Mouse (Mus musculus) forebrain, postnatal 0 days (tissue): ENCODE measurements around the gene Gja10. TPM values are rescaled to one million over a fixed set of nuclear protein-coding genes. Genes with fewer than 3 reads are reported as not detected.

ENCODE experiments used
- ATAC-seq: fragments of 200-750 bp; cut with Nextera tagmentation; 2 replicates; pipeline ENCODE4 v1.8.0; 2017; ENCODE audit warnings: mild to moderate bottlenecking, moderate library complexity
- DNase-seq: peaks from one replicate; pipeline ENCODE4 v3.0.0-alpha.2; 2015
- H3K27ac ChIP-seq: fragments of 300-500 bp; sonication (generic); 2 replicates; pipeline ENCODE4 v1.5.1; 2014; ENCODE audit warnings: low read depth, mild to moderate bottlenecking, antibody characterized with exemption, low read length, moderate library complexity, mixed read lengths
- H3K27me3 ChIP-seq: fragments of 300-500 bp; sonication (generic); 2 replicates; pipeline ENCODE4 v1.6.1; 2014; ENCODE audit warnings: mild to moderate bottlenecking, low read length, mixed read lengths; ENCODE audit not compliant: insufficient read depth
- H3K36me3 ChIP-seq: fragments of 300-500 bp; sonication (generic); 2 replicates; pipeline ENCODE4 v1.6.1; 2014; ENCODE audit warnings: mild to moderate bottlenecking, moderate library complexity; ENCODE audit not compliant: insufficient read depth
- H3K4me1 ChIP-seq: fragments of 300-500 bp; sonication (generic); 2 replicates; pipeline ENCODE4 v1.6.1; 2014; ENCODE audit warnings: antibody characterized with exemption; ENCODE audit not compliant: insufficient read depth
- H3K4me2 ChIP-seq: fragments of 300-500 bp; sonication (generic); 2 replicates; pipeline ENCODE4 v1.6.1; 2014; ENCODE audit warnings: low read depth, mild to moderate bottlenecking, moderate library complexity
- H3K4me3 ChIP-seq: fragments of 300-500 bp; sonication (generic); 2 replicates; pipeline ENCODE4 v1.5.1; 2014; ENCODE audit warnings: low read depth, low read length, mixed read lengths
- H3K9ac ChIP-seq: fragments of 300-500 bp; sonication (generic); 2 replicates; pipeline ENCODE4 v1.6.1; 2014; ENCODE audit warnings: mild to moderate bottlenecking
- H3K9me3 ChIP-seq: fragments of 300-500 bp; sonication (generic); 2 replicates; pipeline ENCODE4 v1.6.1; 2016; ENCODE audit warnings: low read length
- CTCF ChIP-seq: sonication (generic); IDR thresholded peaks from 2 replicates; pipeline ENCODE4 v1.5.1; 2016; ENCODE audit warnings: antibody characterized with exemption, control low read depth, low read depth
- WGBS: fragments of 180-500 bp; shearing (Covaris S2); extraction: QIAGEN DNeasy Blood & Tissue Kit; methylation state at CpG from one replicate; pipeline ENCODE4 v1.1.7; 2014; 5-methylcytosine and 5-hydroxymethylcytosine counted together
- polyA plus RNA-seq: library from polyadenylated mRNA; unstranded; fragments of >200 nt; fragmentation: Nextera tagmentation; extraction: Ambion mirVana; gene quantifications from 2 replicates; pipeline ENCODE4 v1.2.1, GENCODE M21; 2015
- total RNA-seq: library from RNA; depleted of rRNA; stranded (reverse); fragments of >200 nt; gene quantifications from 2 replicates; pipeline ENCODE4 v1.2.3, GENCODE M21; 2014; rRNA removed

Gja10 gene
- total and polyA plus RNA-seq, 2 experiments from 2014 or later, result 0.14 TPM; not detected in 1

DNA sequence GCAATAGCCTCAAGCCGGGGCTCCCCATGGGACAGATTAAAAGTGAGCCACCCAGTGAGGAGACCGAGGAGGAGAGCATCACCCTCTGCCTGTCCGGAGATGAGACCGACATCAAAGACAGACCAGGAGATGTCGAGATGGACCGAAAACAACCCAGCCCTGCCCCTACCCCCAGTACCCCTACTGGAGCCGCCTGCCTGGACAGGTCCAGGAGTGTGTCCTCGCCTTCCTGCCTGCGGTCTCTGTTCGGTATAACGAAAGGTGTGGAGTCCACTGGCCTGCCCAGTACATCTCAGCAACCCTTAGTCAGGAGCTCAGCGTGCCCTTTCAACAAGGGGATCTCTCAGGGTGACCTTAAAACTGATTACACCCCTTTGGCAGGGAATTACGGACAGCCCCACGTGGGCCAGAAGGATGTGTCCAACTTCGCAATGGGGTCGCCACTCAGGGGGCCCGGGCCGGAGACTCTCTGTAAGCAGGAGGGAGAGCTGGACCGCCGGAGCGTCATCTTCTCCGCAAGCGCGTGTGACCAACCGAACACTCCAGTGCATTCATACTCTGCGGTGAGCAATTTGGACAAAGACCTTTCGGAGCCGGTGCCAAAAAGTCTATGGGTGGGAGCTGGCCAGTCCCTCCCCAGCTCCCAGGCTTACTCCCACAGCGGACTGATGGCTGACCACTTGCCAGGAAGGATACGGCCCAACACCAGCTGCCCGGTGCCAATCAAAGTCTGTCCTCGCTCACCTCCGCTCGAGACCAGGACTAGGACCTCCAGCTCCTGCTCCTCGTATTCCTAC lies 40.0 kb downstream of the Gja10 start:
- Histone ChIP-seq H3K4me3 (no peak overlapping the region), H3K4me2 (no peak overlapping the region), H3K36me3 (peaks cover 26% of the 10 kb centered on the region), H3K27ac (0 out of 2 replicates have a peak overlapping the region, but pooled peaks have one; percentile 74), H3K9ac (no peak overlapping the region), H3K4me1 (no peaks in the 10 kb centered on the region), H3K9me3 (no peaks in the 10 kb centered on the region), H3K27me3 (no peaks in the 10 kb centered on the region)
- WGBS, result 91% methylated on average over 35 of the region's 35 CpGs
- DNase-seq, result no peak
- ATAC-seq, result no peak
- TF ChIP-seq CTCF, result no peak

DNA sequence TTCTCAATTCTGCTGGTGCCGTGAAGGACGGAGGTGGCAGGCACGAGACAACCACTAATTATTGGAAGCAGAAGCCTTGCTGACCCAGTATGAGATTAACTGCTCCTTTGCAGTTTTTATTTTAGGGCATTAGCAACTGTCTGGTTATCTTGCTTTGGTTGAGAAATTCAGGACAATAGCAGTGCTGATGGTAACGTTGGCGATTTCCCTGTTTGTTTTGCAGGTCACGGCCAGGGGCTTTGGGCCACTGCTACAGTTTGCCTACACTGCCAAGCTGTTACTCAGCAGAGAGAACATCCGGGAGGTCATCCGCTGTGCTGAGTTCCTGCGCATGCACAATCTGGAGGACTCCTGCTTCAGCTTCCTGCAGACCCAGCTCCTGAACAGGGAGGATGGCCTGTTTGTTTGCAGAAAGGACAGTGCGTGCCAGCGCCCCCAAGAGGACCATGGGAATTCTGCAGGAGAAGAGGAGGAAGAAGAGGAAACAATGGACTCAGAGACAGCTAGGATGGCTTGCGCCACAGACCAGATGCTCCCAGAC lies 40.9 kb downstream of the Gja10 start:
- no peak overlapping the region for H3K4me2 ChIP-seq
- peak overlapping the region; percentile 74 for H3K27ac ChIP-seq
- no peak overlapping the region for H3K9ac ChIP-seq
- DNase-seq (no peak), ATAC-seq (peak; percentile 61)
- TF ChIP-seq CTCF, result peak; percentile 57
- H3K4me3 ChIP-seq, result no peak overlapping the region
- H3K9me3 ChIP-seq, result no peaks in the 10 kb centered on the region
- no peaks in the 10 kb centered on the region for H3K27me3 ChIP-seq
- peaks cover 26% of the 10 kb centered on the region for H3K36me3 ChIP-seq
- H3K4me1 ChIP-seq, result no peaks in the 10 kb centered on the region; the same call in 1 of the 2 replicates
- WGBS, result 47% methylated on average over 12 of the region's 12 CpGs

DNA sequence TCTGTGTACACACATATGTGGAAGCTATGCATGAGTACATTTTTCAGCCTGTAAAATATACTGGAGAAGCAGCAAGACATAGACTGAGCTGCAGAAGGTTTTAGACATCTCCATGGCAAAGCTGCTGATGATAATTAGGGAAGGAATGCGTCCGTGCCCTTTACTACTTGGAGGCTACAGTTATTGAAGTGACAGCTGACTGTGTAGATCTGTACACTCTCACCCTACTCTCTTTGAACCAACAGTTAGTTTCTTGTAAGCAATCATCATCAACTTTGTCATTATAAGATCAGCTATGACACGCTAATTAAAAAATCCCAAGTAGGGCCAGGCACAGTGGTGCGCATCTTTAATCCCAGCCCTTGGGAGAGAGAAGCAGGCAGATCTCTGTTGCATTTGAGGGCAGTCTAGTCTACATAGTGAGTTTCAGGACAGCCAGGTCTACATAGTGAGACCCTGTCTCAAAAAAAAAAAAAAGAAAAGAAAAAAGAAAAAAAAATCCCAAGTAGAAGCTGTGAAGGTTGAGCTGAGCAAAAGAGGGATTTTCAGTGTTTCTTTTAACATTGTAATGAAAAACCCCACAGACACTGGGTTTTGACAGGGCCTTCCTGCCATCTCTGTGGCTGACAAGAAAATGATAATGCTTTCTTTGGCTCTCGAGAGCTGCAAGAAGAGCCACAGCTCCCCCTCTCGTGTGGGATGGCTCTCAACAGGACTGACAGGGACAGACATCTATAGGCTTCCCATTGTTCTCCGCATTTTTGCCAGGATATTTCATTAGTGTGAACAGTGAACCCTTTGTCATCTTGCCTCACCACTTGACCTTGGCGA lies 41.6 kb downstream of the Gja10 start:
- peak; percentile 64 for TF ChIP-seq CTCF
- DNase-seq, result peak; percentile 71
- 32% methylated on average over 8 of the region's 8 CpGs for WGBS
- Histone ChIP-seq H3K9ac (no peak overlapping the region), H3K27ac (peak overlapping the region; percentile 74), H3K27me3 (no peaks in the 10 kb centered on the region), H3K4me2 (no peak overlapping the region), H3K9me3 (no peaks in the 10 kb centered on the region), H3K4me3 (no peak overlapping the region), H3K36me3 (peaks cover 26% of the 10 kb centered on the region), H3K4me1 (no peaks in the 10 kb centered on the region; the same call in 1 of the 2 replicates)
- ATAC-seq, result peak; percentile 84

DNA sequence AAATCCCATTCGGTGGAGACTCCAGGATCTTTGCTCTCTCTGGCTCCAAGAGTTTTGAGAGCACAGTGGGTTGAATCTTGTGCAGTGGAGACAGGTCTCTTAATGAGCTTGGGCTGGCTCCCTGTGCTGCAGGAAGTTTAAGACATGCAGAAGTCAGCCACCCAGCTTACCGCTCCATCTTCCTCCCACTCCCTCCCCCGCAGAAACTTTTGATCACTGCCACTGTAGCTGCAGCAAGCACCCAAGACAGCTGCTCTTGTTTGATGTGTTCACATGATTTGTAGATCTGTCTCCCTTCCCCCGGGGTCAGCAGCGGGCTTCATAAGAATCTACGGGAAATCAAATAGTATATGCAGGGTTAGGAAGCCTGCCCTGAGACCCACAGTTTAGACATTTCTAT lies 42.3 kb downstream of the Gja10 start:
- Histone ChIP-seq H3K27me3 (no peaks in the 10 kb centered on the region), H3K36me3 (peaks cover 26% of the 10 kb centered on the region), H3K9ac (no peak overlapping the region), H3K9me3 (no peaks in the 10 kb centered on the region), H3K27ac (peak overlapping the region; percentile 74), H3K4me3 (no peak overlapping the region), H3K4me2 (no peak overlapping the region), H3K4me1 (no peaks in the 10 kb centered on the region; the same call in 1 of the 2 replicates)
- ATAC-seq, result 0 out of 2 replicates have a peak, but pooled peaks have one; percentile 1
- no peak for TF ChIP-seq CTCF
- DNase-seq, result no peak
- WGBS, result 58% methylated on average over 6 of the region's 6 CpGs

DNA sequence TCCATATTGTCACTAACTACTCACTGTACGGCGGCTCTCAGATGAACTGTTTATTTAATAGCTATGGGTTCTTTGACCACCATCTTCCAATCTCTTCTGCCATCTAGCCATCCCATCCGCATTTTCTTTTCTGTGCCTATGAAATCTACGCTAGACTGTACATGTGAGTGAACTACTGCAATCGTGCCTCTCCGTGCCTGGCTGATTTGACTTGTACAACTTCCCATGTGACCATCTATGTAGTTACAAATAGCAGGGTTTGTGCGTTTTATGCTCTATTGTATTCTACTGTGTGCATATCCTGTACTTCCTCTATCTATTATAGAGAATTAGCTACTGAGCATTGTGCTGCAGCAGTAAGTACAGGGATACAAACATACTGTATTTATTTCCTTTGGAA lies 47.1 kb downstream of the Gja10 start:
- H3K4me2 ChIP-seq, result no peak overlapping the region
- H3K4me1 ChIP-seq, result no peaks in the 10 kb centered on the region; the same call in 1 of the 2 replicates
- no peaks in the 10 kb centered on the region for H3K36me3 ChIP-seq
- no peak for TF ChIP-seq CTCF
- H3K27ac ChIP-seq, result no peak overlapping the region
- no peak for ATAC-seq
- H3K4me3 ChIP-seq, result no peak overlapping the region
- DNase-seq, result no peak
- no peak overlapping the region for H3K9ac ChIP-seq
- H3K9me3 ChIP-seq, result no peaks in the 10 kb centered on the region
- WGBS, result 85% methylated on average over 7 of the region's 7 CpGs
- no peaks in the 10 kb centered on the region for H3K27me3 ChIP-seq

DNA sequence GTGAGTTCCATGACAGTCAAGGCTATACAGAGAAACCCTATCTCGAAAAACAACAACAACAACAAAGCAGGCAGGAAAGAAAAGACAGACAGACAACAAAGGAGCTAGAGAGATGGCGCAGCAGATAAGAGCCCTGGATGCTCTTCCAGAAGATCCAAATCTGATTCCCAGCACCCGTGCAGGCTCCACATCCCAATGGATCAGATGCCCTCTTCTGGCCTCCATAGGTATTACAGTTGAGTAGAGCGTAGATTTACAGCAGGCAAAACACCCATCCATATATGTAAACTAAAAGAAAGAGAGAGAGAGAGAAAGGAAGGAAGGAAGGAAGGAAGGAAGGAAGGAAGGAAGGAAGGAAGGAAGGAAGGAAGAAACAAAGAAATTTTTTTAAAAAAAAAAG lies 51.2 kb downstream of the Gja10 start:
- H3K4me2 ChIP-seq, result no peak overlapping the region
- DNase-seq (no peak), ATAC-seq (no peak)
- H3K27ac ChIP-seq, result no peak overlapping the region
- no peaks in the 10 kb centered on the region for H3K4me1 ChIP-seq
- H3K27me3 ChIP-seq, result no peaks in the 10 kb centered on the region
- H3K9ac ChIP-seq, result no peak overlapping the region
- TF ChIP-seq CTCF, result peak; percentile 59
- no peaks in the 10 kb centered on the region for H3K9me3 ChIP-seq
- H3K36me3 ChIP-seq, result no peaks in the 10 kb centered on the region
- no peak overlapping the region for H3K4me3 ChIP-seq
- 51% methylated on average over 4 of the region's 4 CpGs for WGBS

DNA sequence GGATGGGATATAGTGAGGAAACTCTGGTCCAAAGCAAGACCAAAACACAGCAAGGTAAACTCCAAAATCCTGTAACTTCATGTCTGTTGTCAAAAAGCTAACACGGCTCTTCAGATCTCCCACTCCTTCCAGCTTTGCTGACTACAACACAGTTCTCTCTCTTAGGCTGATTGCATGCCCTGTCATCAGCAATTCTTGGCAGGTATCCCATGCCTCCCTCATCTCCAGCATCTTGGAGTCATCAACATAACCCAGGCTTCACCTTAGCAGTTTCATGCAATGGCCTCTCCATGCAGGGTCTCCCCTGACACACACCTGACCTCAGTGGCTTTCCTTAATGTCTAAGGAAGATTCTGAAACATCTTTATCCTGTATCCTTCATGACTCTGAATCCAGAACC lies 53.4 kb downstream of the Gja10 start:
- Histone ChIP-seq H3K9me3 (no peaks in the 10 kb centered on the region), H3K27me3 (no peaks in the 10 kb centered on the region), H3K36me3 (no peaks in the 10 kb centered on the region), H3K4me1 (no peaks in the 10 kb centered on the region), H3K27ac (no peak overlapping the region), H3K4me2 (no peak overlapping the region), H3K9ac (no peak overlapping the region), H3K4me3 (no peak overlapping the region)
- 89% methylated on average over 1 of the region's 1 CpGs for WGBS
- no peak for TF ChIP-seq CTCF
- DNase-seq, result no peak
- no peak for ATAC-seq

Other genes with a start within 250 kb of the Gja10 start
- gene Casp8ap2, start 12.7 kb upstream of the Gja10 start, total RNA-seq, result 22.9 and 25.1 TPM in 2 replicates
- 25.4 and 30.4 TPM in 2 replicates for gene Casp8ap2, start 12.7 kb upstream of the Gja10 start, polyA plus RNA-seq
- gene Mdn1, start 54.4 kb upstream of the Gja10 start, total RNA-seq, result 26.9 and 29.8 TPM in 2 replicates
- gene Mdn1, start 54.4 kb upstream of the Gja10 start, polyA plus RNA-seq, result 3.7 and 5.9 TPM in 2 replicates
- gene Lyrm2, start 197.5 kb upstream of the Gja10 start, total RNA-seq, result 103 and 105 TPM in 2 replicates
- gene Lyrm2, start 197.5 kb upstream of the Gja10 start, polyA plus RNA-seq, result 108 and 122 TPM in 2 replicates